Mouse (Mus musculus): ENCODE results near the gene Caprin2. TPM values are rescaled to one million over a fixed set of nuclear protein-coding genes. Genes with fewer than 3 reads are reported as not detected.
"Not testable (repeated sequence)": the region's sequence is repeated elsewhere in the genome, so short reads cannot be mapped to it uniquely, and the experiment has no call there.

Gene Caprin2
- polyA plus RNA-seq, 1 experiment = 1.8 TPM

DNA sequence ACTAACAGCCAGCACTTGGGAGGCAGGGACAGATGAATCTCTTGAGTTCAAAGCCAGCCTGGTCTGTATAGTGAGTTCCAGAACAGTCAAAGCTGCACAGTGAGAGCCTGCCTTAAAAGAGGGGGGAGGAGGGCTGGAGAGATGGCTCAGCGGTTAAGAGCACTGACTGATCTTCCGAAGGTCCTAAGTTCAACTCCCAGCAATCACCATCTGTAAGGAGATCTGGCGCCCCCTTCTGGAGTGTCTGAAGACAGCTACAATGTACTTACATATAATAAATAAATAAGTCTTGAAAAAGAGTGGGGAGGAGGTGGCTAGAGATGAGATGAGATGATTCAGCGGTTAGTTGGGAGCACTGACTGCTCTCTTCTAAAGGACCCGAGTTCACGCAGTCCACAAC lies 35.2 kb upstream of the Caprin2 start:
- H3K36me3 ChIP-seq (ENCODE audit: control insufficient read depth, insufficient read depth) = peaks cover 34% of the 10 kb centered on the region
- H3K79me2 ChIP-seq (ENCODE audit: control insufficient read depth, insufficient read depth) = peaks cover 26% of the 10 kb centered on the region
- H3K4me3 ChIP-seq = no peak overlapping the region
- H3K27me3 ChIP-seq (ENCODE audit: control insufficient read depth, insufficient read depth, insufficient read length) = no peaks in the 10 kb centered on the region
- TF ChIP-seq TCF3 (IDR thresholded peaks at IDR 0.05; ENCODE audit: insufficient read length, low read depth) (no peak), POLR2A (IDR thresholded peaks at IDR 0.05; ENCODE audit: insufficient read length, low read depth) (no peak), MYOG (IDR thresholded peaks at IDR 0.05; ENCODE audit: control insufficient read depth in 1 of 3, insufficient read depth in 1 of 3, insufficient read length in 2 of 3, low read depth in 2 of 3) (no peak)
- no peak overlapping the region for H3ac ChIP-seq (ENCODE audit: control insufficient read depth, insufficient read length)
- H3K4me2 ChIP-seq (ENCODE audit: low read depth) = no peak overlapping the region

DNA sequence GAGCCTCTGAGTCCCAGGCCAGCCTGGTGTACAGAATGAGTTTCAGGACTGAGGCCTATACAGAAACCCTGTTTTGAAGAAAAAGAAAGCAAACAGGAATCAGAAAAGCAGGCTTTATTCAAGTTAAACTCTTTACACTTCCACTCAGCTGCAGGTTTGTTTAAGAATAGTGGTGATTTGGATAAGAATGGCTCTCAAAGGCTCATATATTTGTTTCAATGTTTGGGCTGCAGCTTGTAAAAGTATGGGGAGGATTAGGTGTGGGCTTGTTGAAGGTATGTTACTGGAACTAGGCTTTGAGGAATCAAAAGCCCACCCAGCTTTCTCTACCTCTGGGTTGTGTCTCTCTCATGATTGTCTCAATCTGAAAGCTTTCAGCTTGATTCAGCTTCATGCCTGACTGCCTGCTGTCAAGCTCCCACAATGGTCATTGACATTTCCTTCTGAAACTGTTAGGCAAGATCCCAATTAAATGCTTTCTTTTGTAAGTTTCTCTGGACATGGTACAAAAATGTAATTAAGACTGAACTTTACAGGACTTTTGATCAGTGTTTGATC lies 22.9 kb upstream of the Caprin2 start:
- Histone ChIP-seq H3K79me2 (ENCODE audit: control insufficient read depth, insufficient read depth) (no peaks in the 10 kb centered on the region), H3K36me3 (ENCODE audit: control insufficient read depth, insufficient read depth) (peaks cover 20% of the 10 kb centered on the region), H3ac (ENCODE audit: control insufficient read depth, insufficient read length) (no peak overlapping the region), H3K4me2 (ENCODE audit: low read depth) (no peak overlapping the region), H3K4me3 (no peak overlapping the region), H3K27me3 (ENCODE audit: control insufficient read depth, insufficient read depth, insufficient read length) (no peaks in the 10 kb centered on the region)
- TF ChIP-seq REST (IDR thresholded peaks at IDR 0.05; ENCODE audit: insufficient read depth, insufficient read length) = no peak
- TF ChIP-seq SRF (IDR thresholded peaks at IDR 0.05; ENCODE audit: control insufficient read depth, insufficient read length, low read depth) = no peak
- no peak for TF ChIP-seq POLR2AphosphoS2 (IDR thresholded peaks at IDR 0.05; ENCODE audit: insufficient read length, low read depth)
- no peak for TF ChIP-seq TCF12 (IDR thresholded peaks at IDR 0.05; ENCODE audit: insufficient read depth, poor library complexity, severe bottlenecking)
- no peak for TF ChIP-seq MYOG (IDR thresholded peaks at IDR 0.05; ENCODE audit: control insufficient read depth in 1 of 3, insufficient read depth in 1 of 3, insufficient read length in 2 of 3, low read depth in 2 of 3)
- no peak for TF ChIP-seq CEBPB (IDR thresholded peaks at IDR 0.05; ENCODE audit: insufficient read depth, poor library complexity, severe bottlenecking)
- no peak for TF ChIP-seq E2F4 (IDR thresholded peaks at IDR 0.05; ENCODE audit: insufficient read depth)

DNA sequence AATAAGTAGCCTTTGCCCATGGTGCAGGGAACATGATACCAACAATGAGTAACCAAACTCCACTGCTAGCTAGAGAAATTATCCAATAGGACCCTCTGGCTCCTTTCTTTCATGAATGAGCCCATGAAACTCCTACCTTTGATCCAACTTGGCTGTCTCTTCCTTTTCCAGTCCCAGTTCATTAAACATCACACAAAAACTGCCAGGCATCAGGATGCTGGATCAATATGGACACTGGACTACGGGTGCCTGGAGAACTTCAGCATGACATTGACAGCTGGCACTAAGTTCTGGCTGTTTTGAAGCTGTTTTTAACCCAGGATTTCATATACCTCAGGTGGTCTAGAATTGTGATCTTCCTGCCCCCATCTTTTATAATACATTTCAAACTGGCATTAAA lies 21.6 kb upstream of the Caprin2 start:
- Histone ChIP-seq H3K4me3 (no peak overlapping the region), H3K79me2 (ENCODE audit: control insufficient read depth, insufficient read depth) (no peaks in the 10 kb centered on the region), H3ac (ENCODE audit: control insufficient read depth, insufficient read length) (no peak overlapping the region), H3K4me2 (ENCODE audit: low read depth) (no peak overlapping the region), H3K36me3 (ENCODE audit: control insufficient read depth, insufficient read depth) (peaks cover 10% of the 10 kb centered on the region), H3K27me3 (ENCODE audit: control insufficient read depth, insufficient read depth, insufficient read length) (no peaks in the 10 kb centered on the region)
- no peak for TF ChIP-seq USF1 (IDR thresholded peaks at IDR 0.05; ENCODE audit: low read depth)
- TF ChIP-seq MYOD1 (IDR thresholded peaks at IDR 0.05; ENCODE audit: control insufficient read depth in 1 of 3, insufficient read length in 2 of 3, low read depth in 2 of 3) = no peak
- no peak for TF ChIP-seq SRF (IDR thresholded peaks at IDR 0.05; ENCODE audit: control insufficient read depth, insufficient read length, low read depth)
- TF ChIP-seq CEBPB (IDR thresholded peaks at IDR 0.05; ENCODE audit: insufficient read depth, poor library complexity, severe bottlenecking) = no peak
- TF ChIP-seq MYOG (IDR thresholded peaks at IDR 0.05; ENCODE audit: control insufficient read depth in 1 of 3, insufficient read depth in 1 of 3, insufficient read length in 2 of 3, low read depth in 2 of 3) = no peak
- no peak for TF ChIP-seq TCF12 (IDR thresholded peaks at IDR 0.05; ENCODE audit: insufficient read depth, poor library complexity, severe bottlenecking)
- TF ChIP-seq REST (IDR thresholded peaks at IDR 0.05; ENCODE audit: insufficient read depth, insufficient read length) = no peak
- no peak for TF ChIP-seq POLR2AphosphoS2 (IDR thresholded peaks at IDR 0.05; ENCODE audit: insufficient read length, low read depth)
- no peak for TF ChIP-seq MAX (IDR thresholded peaks at IDR 0.05; ENCODE audit: low read depth)
- TF ChIP-seq TCF3 (IDR thresholded peaks at IDR 0.05; ENCODE audit: insufficient read length, low read depth) = no peak
- no peak for TF ChIP-seq E2F4 (IDR thresholded peaks at IDR 0.05; ENCODE audit: insufficient read depth)
- no peak for TF ChIP-seq POLR2A (IDR thresholded peaks at IDR 0.05; ENCODE audit: insufficient read length, low read depth)

DNA sequence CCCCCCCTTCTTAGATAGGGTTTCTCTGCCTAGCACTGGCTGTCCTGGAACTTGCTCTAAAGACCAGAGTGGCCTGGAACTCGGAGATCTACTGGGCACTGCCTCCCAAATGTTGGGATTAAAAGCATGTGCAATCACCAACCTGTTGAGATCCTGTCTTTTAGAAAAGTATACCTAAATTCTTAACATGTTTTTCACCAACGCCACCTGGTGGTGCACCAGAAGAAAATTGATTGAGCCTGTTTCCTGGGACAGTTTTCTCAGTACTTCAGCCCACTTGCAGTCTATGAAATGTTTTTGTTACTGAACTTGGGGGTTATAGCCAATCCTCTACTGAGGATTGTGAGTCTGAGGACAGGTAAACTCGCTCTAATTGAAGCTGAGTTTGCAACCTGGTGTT lies 20.8 kb upstream of the Caprin2 start:
- Histone ChIP-seq H3K4me3 (no peak overlapping the region), H3ac (ENCODE audit: control insufficient read depth, insufficient read length) (no peak overlapping the region), H3K36me3 (ENCODE audit: control insufficient read depth, insufficient read depth) (peaks cover 10% of the 10 kb centered on the region), H3K79me2 (ENCODE audit: control insufficient read depth, insufficient read depth) (no peaks in the 10 kb centered on the region), H3K4me2 (ENCODE audit: low read depth) (no peak overlapping the region), H3K27me3 (ENCODE audit: control insufficient read depth, insufficient read depth, insufficient read length) (no peaks in the 10 kb centered on the region)
- no peak for TF ChIP-seq MAX (IDR thresholded peaks at IDR 0.05; ENCODE audit: low read depth)
- TF ChIP-seq MYOG (IDR thresholded peaks at IDR 0.05; ENCODE audit: control insufficient read depth in 1 of 3, insufficient read depth in 1 of 3, insufficient read length in 2 of 3, low read depth in 2 of 3) = no peak
- TF ChIP-seq TCF12 (IDR thresholded peaks at IDR 0.05; ENCODE audit: insufficient read depth, poor library complexity, severe bottlenecking) = no peak
- TF ChIP-seq TCF3 (IDR thresholded peaks at IDR 0.05; ENCODE audit: insufficient read length, low read depth) = no peak
- no peak for TF ChIP-seq MYOD1 (IDR thresholded peaks at IDR 0.05; ENCODE audit: control insufficient read depth in 1 of 3, insufficient read length in 2 of 3, low read depth in 2 of 3)
- TF ChIP-seq POLR2AphosphoS2 (IDR thresholded peaks at IDR 0.05; ENCODE audit: insufficient read length, low read depth) = no peak
- TF ChIP-seq E2F4 (IDR thresholded peaks at IDR 0.05; ENCODE audit: insufficient read depth) = no peak
- no peak for TF ChIP-seq USF1 (IDR thresholded peaks at IDR 0.05; ENCODE audit: low read depth)
- TF ChIP-seq SRF (IDR thresholded peaks at IDR 0.05; ENCODE audit: control insufficient read depth, insufficient read length, low read depth) = no peak
- no peak for TF ChIP-seq REST (IDR thresholded peaks at IDR 0.05; ENCODE audit: insufficient read depth, insufficient read length)
- TF ChIP-seq POLR2A (IDR thresholded peaks at IDR 0.05; ENCODE audit: insufficient read length, low read depth) = no peak
- TF ChIP-seq CEBPB (IDR thresholded peaks at IDR 0.05; ENCODE audit: insufficient read depth, poor library complexity, severe bottlenecking) = no peak

DNA sequence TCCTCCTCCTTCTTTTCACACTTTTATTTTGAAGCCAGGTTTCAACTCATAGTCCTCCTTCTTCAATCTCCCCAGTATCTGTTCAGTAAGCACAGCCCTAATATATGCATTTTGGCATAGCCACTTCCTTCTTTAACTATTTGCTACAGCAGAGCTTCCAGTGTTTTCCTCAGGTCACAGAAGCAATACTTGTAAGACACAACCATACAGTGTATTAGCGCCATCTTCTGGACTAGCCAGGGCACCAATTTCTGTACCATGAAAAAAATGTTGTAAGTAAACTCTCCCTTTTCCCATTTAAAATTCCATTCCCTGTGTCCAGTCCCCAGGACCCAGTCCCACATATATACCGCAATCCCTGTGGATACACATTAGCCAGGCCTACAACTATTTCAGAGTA lies 17.9 kb upstream of the Caprin2 start:
- TF ChIP-seq SRF (IDR thresholded peaks at IDR 0.05; ENCODE audit: control insufficient read depth, insufficient read length, low read depth) (no peak), TCF12 (IDR thresholded peaks at IDR 0.05; ENCODE audit: insufficient read depth, poor library complexity, severe bottlenecking) (no peak), POLR2A (IDR thresholded peaks at IDR 0.05; ENCODE audit: insufficient read length, low read depth) (no peak), MYOG (IDR thresholded peaks at IDR 0.05; ENCODE audit: control insufficient read depth in 1 of 3, insufficient read depth in 1 of 3, insufficient read length in 2 of 3, low read depth in 2 of 3) (no peak), E2F4 (IDR thresholded peaks at IDR 0.05; ENCODE audit: insufficient read depth) (no peak), TCF3 (IDR thresholded peaks at IDR 0.05; ENCODE audit: insufficient read length, low read depth) (no peak), MYOD1 (IDR thresholded peaks at IDR 0.05; ENCODE audit: control insufficient read depth in 1 of 3, insufficient read length in 2 of 3, low read depth in 2 of 3) (no peak), CEBPB (IDR thresholded peaks at IDR 0.05; ENCODE audit: insufficient read depth, poor library complexity, severe bottlenecking) (no peak), USF1 (IDR thresholded peaks at IDR 0.05; ENCODE audit: low read depth) (no peak), MAX (IDR thresholded peaks at IDR 0.05; ENCODE audit: low read depth) (no peak), REST (IDR thresholded peaks at IDR 0.05; ENCODE audit: insufficient read depth, insufficient read length) (no peak)
- Histone ChIP-seq H3ac (ENCODE audit: control insufficient read depth, insufficient read length) (no peak overlapping the region), H3K4me2 (ENCODE audit: low read depth) (no peak overlapping the region), H3K4me3 (no peak overlapping the region), H3K79me2 (ENCODE audit: control insufficient read depth, insufficient read depth) (no peaks in the 10 kb centered on the region), H3K27me3 (ENCODE audit: control insufficient read depth, insufficient read depth, insufficient read length) (no peaks in the 10 kb centered on the region), H3K36me3 (ENCODE audit: control insufficient read depth, insufficient read depth) (no peaks in the 10 kb centered on the region)

DNA sequence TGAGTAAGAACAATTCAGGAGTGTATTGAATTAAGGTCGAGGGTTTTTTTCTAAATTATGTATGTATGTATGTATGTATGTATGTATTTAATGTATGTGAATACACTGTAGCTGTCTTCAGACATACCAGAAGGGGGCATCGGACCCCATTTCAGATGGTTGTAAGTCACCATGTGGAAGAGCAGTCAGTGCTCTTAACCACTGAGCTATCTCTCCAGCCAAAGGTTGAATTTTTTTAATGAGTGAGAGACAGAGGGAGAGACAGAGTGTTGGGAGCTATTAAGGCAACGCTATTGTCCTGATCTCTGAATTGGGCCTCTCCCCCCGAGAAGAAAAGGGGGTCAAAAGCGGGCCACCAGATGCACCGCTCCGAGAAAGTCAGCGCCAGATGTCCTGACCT lies 15.9 kb upstream of the Caprin2 start:
- H3K79me2 ChIP-seq (ENCODE audit: control insufficient read depth, insufficient read depth); H3K27me3 ChIP-seq (ENCODE audit: control insufficient read depth, insufficient read depth, insufficient read length); H3K36me3 ChIP-seq (ENCODE audit: control insufficient read depth, insufficient read depth); H3ac ChIP-seq (ENCODE audit: control insufficient read depth, insufficient read length); H3K4me3 ChIP-seq; H3K4me2 ChIP-seq (ENCODE audit: low read depth): not testable (repeated sequence)
